Comparison of ENCODE assay signal across 8 mouse cellular contexts in the genomic region with DNA sequence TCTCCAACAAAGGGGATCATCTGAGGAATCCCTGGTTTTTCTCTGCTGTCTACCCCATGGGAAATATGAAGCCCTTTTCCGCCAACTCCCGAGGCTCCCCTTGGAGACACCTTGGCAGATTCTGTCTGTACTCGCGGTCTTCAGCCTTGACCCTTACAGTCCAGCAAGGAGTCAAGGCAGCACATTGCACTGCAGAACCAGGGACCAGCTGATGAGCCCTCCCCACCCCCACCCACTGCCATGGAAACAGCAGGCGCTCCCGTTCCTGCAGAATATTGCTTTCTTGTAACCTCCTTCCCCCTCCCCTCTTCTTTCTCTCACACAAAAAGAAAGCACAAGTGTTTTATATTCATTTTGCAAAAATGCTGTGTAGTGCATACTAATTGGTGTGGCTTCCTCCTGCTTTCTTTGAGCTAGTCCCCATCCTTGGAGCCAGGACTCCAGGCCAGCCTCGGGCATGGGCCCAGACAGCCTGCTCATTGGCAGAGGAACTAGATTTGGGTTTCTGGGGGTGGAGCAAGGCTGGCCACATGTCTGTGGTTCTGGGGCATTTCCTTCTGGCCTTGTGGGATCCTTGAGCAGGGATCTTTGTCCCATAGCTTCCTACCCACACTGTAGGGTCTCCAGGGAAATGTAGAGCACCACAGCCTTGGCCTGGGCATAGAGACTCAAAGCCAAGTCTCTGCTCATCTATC. TPM values are rescaled to one million over a fixed set of nuclear protein-coding genes. Genes with fewer than 3 reads are reported as not detected.
A peak's percentile ranks its signal among the peaks of the same experiment; 100 is the strongest.
DNase-seq lines count a peak whose midpoint lies in the region; ATAC-seq and TF ChIP-seq lines count a peak whose summit lies in the region.

No protein-coding gene starts in this region.

- DNase-seq in heart, adult 18-20 months: peak; percentile 58
- peak; percentile 80 for DNase-seq in cerebellum, adult 11 months
- no peak for DNase-seq in kidney, postnatal 0 days (ENCODE audit: low spot score)

- no peak overlapping the region for H3K9ac ChIP-seq in heart, embryonic 12.5 days
- H3K9ac ChIP-seq in forebrain, embryonic 15.5 days (replicated peaks): no peak overlapping the region
- H3K9ac ChIP-seq in kidney, postnatal 0 days (ENCODE audit: low read depth, low read length): no peak overlapping the region
- H3K9ac ChIP-seq in midbrain, embryonic 13.5 days (replicated peaks): no peak overlapping the region; the same call in 1 of the 2 replicates

- H3K27ac ChIP-seq in heart, embryonic 12.5 days (ENCODE audit: poor library complexity, severe bottlenecking): no peak overlapping the region
- peak overlapping the region; percentile 92 for H3K27ac ChIP-seq in forebrain, embryonic 15.5 days (replicated peaks)
- H3K27ac ChIP-seq in kidney, postnatal 0 days: 0 out of 2 replicates have a peak overlapping the region, but pooled peaks have one; percentile 2
- peak overlapping the region; percentile 83 for H3K27ac ChIP-seq in midbrain, embryonic 13.5 days

- no peak overlapping the region for H3K4me2 ChIP-seq in heart, embryonic 12.5 days
- H3K4me2 ChIP-seq in forebrain, embryonic 15.5 days (replicated peaks): no peak overlapping the region
- no peak overlapping the region for H3K4me2 ChIP-seq in kidney, postnatal 0 days (ENCODE audit: low read length)
- H3K4me2 ChIP-seq in midbrain, embryonic 13.5 days (replicated peaks): no peak overlapping the region

- TF ChIP-seq CTCF in kidney, postnatal 0 days (IDR thresholded peaks at IDR 0.05; ENCODE audit: low read depth): no peak

- ATAC-seq in heart, embryonic 12.5 days (ENCODE audit: insufficient number of reproducible peaks, low FRiP score): no peak
- peak; percentile 89 for ATAC-seq in forebrain, embryonic 15.5 days (replicated peaks)
- no peak for ATAC-seq in kidney, postnatal 0 days (replicated peaks; ENCODE audit: low FRiP score, low read depth)
- peak; percentile 89 for ATAC-seq in midbrain, embryonic 13.5 days
- no peak for ATAC-seq in megakaryocyte progenitor cell, adult 5-6 weeks (replicated peaks; ENCODE audit: poor library complexity)
- ATAC-seq in monocyte, adult 5-6 weeks (replicated peaks; ENCODE audit: insufficient number of reproducible peaks, low FRiP score, low TSS enrichment, poor library complexity, severe bottlenecking): no peak

- no peaks in the 10 kb centered on the region for H3K9me3 ChIP-seq in heart, embryonic 12.5 days (replicated peaks)
- H3K9me3 ChIP-seq in forebrain, embryonic 15.5 days: no peaks in the 10 kb centered on the region
- no peaks in the 10 kb centered on the region for H3K9me3 ChIP-seq in kidney, postnatal 0 days (replicated peaks; ENCODE audit: low read length)
- no peaks in the 10 kb centered on the region for H3K9me3 ChIP-seq in midbrain, embryonic 13.5 days

- WGBS in heart, embryonic 12.5 days: 83% methylated on average over 7 of the region's 7 CpGs
- 39% methylated on average over 7 of the region's 7 CpGs for WGBS in forebrain, embryonic 15.5 days
- 66% methylated on average over 7 of the region's 7 CpGs for WGBS in kidney, postnatal 0 days
- 38% methylated on average over 7 of the region's 7 CpGs for WGBS in midbrain, embryonic 13.5 days

- H3K27me3 ChIP-seq in heart, embryonic 12.5 days (replicated peaks): no peaks in the 10 kb centered on the region
- H3K27me3 ChIP-seq in forebrain, embryonic 15.5 days: no peaks in the 10 kb centered on the region
- H3K27me3 ChIP-seq in kidney, postnatal 0 days (ENCODE audit: insufficient read depth, low read length): no peaks in the 10 kb centered on the region
- no peaks in the 10 kb centered on the region for H3K27me3 ChIP-seq in midbrain, embryonic 13.5 days

- H3K4me3 ChIP-seq in heart, embryonic 12.5 days: no peak overlapping the region
- H3K4me3 ChIP-seq in forebrain, embryonic 15.5 days: no peak overlapping the region
- H3K4me3 ChIP-seq in kidney, postnatal 0 days (replicated peaks; ENCODE audit: low read depth, low read length): no peak overlapping the region
- no peak overlapping the region for H3K4me3 ChIP-seq in midbrain, embryonic 13.5 days (replicated peaks)

- peaks cover 14% of the 10 kb centered on the region for H3K4me1 ChIP-seq in heart, embryonic 12.5 days (replicated peaks)
- H3K4me1 ChIP-seq in forebrain, embryonic 15.5 days: peaks cover 27% of the 10 kb centered on the region
- 0 out of 2 replicates have a peak, but pooled peaks cover 3% of the 10 kb centered on the region for H3K4me1 ChIP-seq in kidney, postnatal 0 days (replicated peaks; ENCODE audit: insufficient read depth, low read length)
- H3K4me1 ChIP-seq in midbrain, embryonic 13.5 days (replicated peaks): peaks cover 27% of the 10 kb centered on the region

- H3K36me3 ChIP-seq in heart, embryonic 12.5 days: peaks cover 20% of the 10 kb centered on the region
- peaks cover 8% of the 10 kb centered on the region; the same call in 1 of the 2 replicates for H3K36me3 ChIP-seq in forebrain, embryonic 15.5 days
- peaks cover 6% of the 10 kb centered on the region for H3K36me3 ChIP-seq in kidney, postnatal 0 days (ENCODE audit: insufficient read depth, low read length)
- peaks cover 21% of the 10 kb centered on the region for H3K36me3 ChIP-seq in midbrain, embryonic 13.5 days

RNA-seq across cellular contexts. Expression of gene Vac14, which starts 46.0 kb away (rescaled TPM):
- total RNA-seq in heart, adult 18-20 months (2021): 10 to 100 TPM; 15.8 to 16.1 TPM
- 23.8 and 24.1 TPM in 2 replicates for polyA plus RNA-seq in heart, embryonic 12.5 days (2016; fragmentation: Nextera tagmentation; extraction: Ambion mirVana)
- polyA plus RNA-seq in forebrain, embryonic 15.5 days (2015; fragmentation: Nextera tagmentation; extraction: Ambion mirVana): 27.9 and 29.1 TPM in 2 replicates
- polyA plus RNA-seq in kidney, postnatal 0 days (2015; fragmentation: Nextera tagmentation; extraction: Ambion mirVana): 14.9 and 16.1 TPM in 2 replicates
- 21.8 and 23.6 TPM in 2 replicates for polyA plus RNA-seq in midbrain, embryonic 13.5 days (2015; fragmentation: Nextera tagmentation; extraction: Ambion mirVana)
- total RNA-seq in megakaryocyte progenitor cell, adult 5-6 weeks (2015): 33.2 and 38.1 TPM in 2 replicates
- total RNA-seq in megakaryocyte progenitor cell, adult 5-6 weeks (2017): 24.9 and 26.2 TPM in 2 replicates
- total RNA-seq in monocyte, adult 5-6 weeks (2017): 19.3 to 38.3 TPM (median 24.0 TPM) in 3 replicates

RNA-seq across cellular contexts. Expression of gene Mtss1l, which starts 56.9 kb away (rescaled TPM):
- 10 to 100 TPM; 32.0 to 37.8 TPM for total RNA-seq in heart, adult 18-20 months (2021)
- 12.9 and 14.3 TPM in 2 replicates for polyA plus RNA-seq in heart, embryonic 12.5 days (2016; fragmentation: Nextera tagmentation; extraction: Ambion mirVana)
- polyA plus RNA-seq in forebrain, embryonic 15.5 days (2015; fragmentation: Nextera tagmentation; extraction: Ambion mirVana): 22.5 and 32.2 TPM in 2 replicates
- polyA plus RNA-seq in kidney, postnatal 0 days (2015; fragmentation: Nextera tagmentation; extraction: Ambion mirVana): 8.7 and 12.4 TPM in 2 replicates
- 13.7 and 16.6 TPM in 2 replicates for polyA plus RNA-seq in midbrain, embryonic 13.5 days (2015; fragmentation: Nextera tagmentation; extraction: Ambion mirVana)
- 0.27 TPM in 1 of 2 replicates, not detected in the other for total RNA-seq in megakaryocyte progenitor cell, adult 5-6 weeks (2015)
- 1.7 TPM in 1 of 2 replicates, not detected in the other for total RNA-seq in megakaryocyte progenitor cell, adult 5-6 weeks (2017)
- 0.32 to 1.2 TPM (median 1.1 TPM) in 3 replicates for total RNA-seq in monocyte, adult 5-6 weeks (2017)

Comparison
In these comparisons a context has a peak if more than half of its experiments do, and no peak if none do; other contexts are left out.
1. ATAC-seq: peak in forebrain, embryonic 15.5 days (single experiment) and midbrain, embryonic 13.5 days (single experiment); none in heart, embryonic 12.5 days (single experiment), kidney, postnatal 0 days (single experiment), megakaryocyte progenitor cell, adult 5-6 weeks (single experiment) and monocyte, adult 5-6 weeks (single experiment).